Mouse (Mus musculus) midbrain, embryonic 12.5 days (tissue): ENCODE results near the gene Cdc25a. TPM values are rescaled to one million over a fixed set of nuclear protein-coding genes. Genes with fewer than 3 reads are reported as not detected.

ENCODE experiments used
- ATAC-seq: fragments of 200-750 bp; cut with Nextera tagmentation; 2 replicates; pipeline ENCODE4 v1.8.0; 2017; ENCODE audit warnings: low read depth, moderate TSS enrichment, moderate library complexity; ENCODE audit not compliant: low FRiP score
- H3K27ac ChIP-seq: fragments of 300-500 bp; sonication (generic); replicated peaks from 2 replicates; pipeline ENCODE4 v1.5.1; 2016; ENCODE audit warnings: mild to moderate bottlenecking
- H3K27me3 ChIP-seq: fragments of 300-500 bp; sonication (generic); 2 replicates; pipeline ENCODE4 v1.6.1; 2016; ENCODE audit warnings: mild to moderate bottlenecking
- H3K36me3 ChIP-seq: fragments of 300-500 bp; sonication (generic); 2 replicates; pipeline ENCODE4 v1.6.1; 2016
- H3K4me1 ChIP-seq: fragments of 300-500 bp; sonication (generic); 2 replicates; pipeline ENCODE4 v1.6.1; 2016
- H3K4me2 ChIP-seq: fragments of 300-500 bp; sonication (generic); replicated peaks from 2 replicates; pipeline ENCODE4 v1.6.1; 2016; ENCODE audit warnings: mild to moderate bottlenecking, moderate library complexity
- H3K4me3 ChIP-seq: fragments of 300-500 bp; sonication (generic); 2 replicates; pipeline ENCODE4 v1.5.1; 2016; ENCODE audit warnings: mild to moderate bottlenecking
- H3K9ac ChIP-seq: fragments of 300-500 bp; sonication (generic); replicated peaks from 2 replicates; pipeline ENCODE4 v1.6.1; 2016; ENCODE audit warnings: mild to moderate bottlenecking, moderate library complexity
- H3K9me3 ChIP-seq: fragments of 300-500 bp; sonication (generic); 2 replicates; pipeline ENCODE4 v1.6.1; 2016; ENCODE audit warnings: mild to moderate bottlenecking
- WGBS: fragments of 180-500 bp; shearing (Covaris S2); methylation state at CpG from one replicate; pipeline ENCODE4 v1.1.7; 2016; 5-methylcytosine and 5-hydroxymethylcytosine counted together
- polyA plus RNA-seq: library from polyadenylated mRNA; unstranded; fragments of >200 nt; fragmentation: Nextera tagmentation; extraction: Ambion mirVana; gene quantifications from 2 replicates; pipeline ENCODE4 v1.2.1, GENCODE M21; 2016

Gene Cdc25a
- polyA plus RNA-seq, 1 experiment from 2014 or later: 41.7 TPM

GRCm38 (mm10) chr9:109895593-109895992 lies 20.2 kb downstream of the Cdc25a start:
- peaks cover 40% of the 10 kb centered on the region for H3K36me3 ChIP-seq
- ATAC-seq: no peak
- peaks cover 5% of the 10 kb centered on the region; the same call in 1 of the 2 replicates for H3K4me1 ChIP-seq

DNA sequence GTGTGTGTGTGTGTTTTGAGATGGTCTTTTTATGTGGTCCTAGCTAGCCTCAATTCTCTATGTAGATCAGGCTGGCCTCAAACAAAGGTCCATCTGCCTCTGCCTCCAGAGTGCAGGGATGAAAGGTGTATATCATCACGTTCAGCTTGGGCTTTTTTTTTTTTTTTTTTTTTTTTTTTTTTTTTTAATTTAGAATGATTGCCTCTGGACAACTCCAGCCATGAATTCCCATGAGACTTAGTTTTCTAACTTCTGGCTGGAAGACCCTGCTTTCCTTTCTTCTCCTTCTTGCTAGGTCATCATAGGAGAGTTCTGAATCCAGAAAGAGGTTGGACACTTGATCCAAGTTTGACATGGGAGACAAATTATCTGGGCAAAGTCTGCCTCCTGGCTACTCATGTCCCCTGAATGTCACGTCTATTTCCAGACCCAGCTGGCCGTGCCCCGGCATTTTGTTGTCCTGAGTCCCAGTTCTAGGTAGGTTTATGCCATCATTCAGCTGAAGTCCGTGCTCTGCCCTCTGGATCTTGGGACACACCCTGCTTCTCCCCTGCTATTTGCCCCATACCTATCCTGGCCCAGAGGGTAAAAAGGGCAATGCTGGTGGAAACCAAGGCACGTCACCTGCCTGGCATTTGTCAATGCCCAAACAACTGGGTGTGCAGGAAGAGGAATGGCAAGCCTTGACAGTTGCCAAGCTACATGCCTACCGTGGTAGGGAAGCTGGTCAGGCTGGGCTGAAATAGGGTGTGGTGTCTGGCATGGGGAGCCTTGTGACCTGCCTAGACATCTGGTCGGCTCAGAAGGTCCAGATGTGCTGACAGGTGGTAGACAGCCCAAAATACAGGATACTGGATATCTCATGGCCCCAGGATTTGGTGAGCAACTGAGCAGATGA lies 21.1 kb downstream of the Cdc25a start:
- ATAC-seq: no peak
- no peak overlapping the region for H3K27ac ChIP-seq
- peaks cover 5% of the 10 kb centered on the region; the same call in 1 of the 2 replicates for H3K4me1 ChIP-seq
- peaks cover 31% of the 10 kb centered on the region for H3K36me3 ChIP-seq
- no peak overlapping the region for H3K4me2 ChIP-seq
- no peak overlapping the region for H3K9ac ChIP-seq
- WGBS: 84% methylated on average over 8 of the region's 8 CpGs
- no peaks in the 10 kb centered on the region for H3K27me3 ChIP-seq
- H3K9me3 ChIP-seq: no peaks in the 10 kb centered on the region
- no peak overlapping the region for H3K4me3 ChIP-seq

More at GRCm38 (mm10) chr9:109895593-109895992, 20.2 kb downstream of the Cdc25a start:
- no peak overlapping the region for H3K27ac ChIP-seq
- 88% methylated on average over 6 of the region's 6 CpGs for WGBS
- no peak overlapping the region for H3K9ac ChIP-seq
- no peak overlapping the region for H3K4me2 ChIP-seq
- H3K4me3 ChIP-seq: no peak overlapping the region
- no peaks in the 10 kb centered on the region for H3K9me3 ChIP-seq
- H3K27me3 ChIP-seq: no peaks in the 10 kb centered on the region

GRCm38 (mm10) chr9:109898027-109898426 lies 22.6 kb downstream of the Cdc25a start:
- no peak overlapping the region for H3K27ac ChIP-seq
- no peak overlapping the region for H3K9ac ChIP-seq
- no peak overlapping the region for H3K4me2 ChIP-seq
- no peak overlapping the region for H3K4me3 ChIP-seq
- H3K4me1 ChIP-seq: peaks cover 5% of the 10 kb centered on the region; the same call in 1 of the 2 replicates
- 44% methylated on average over 2 of the region's 2 CpGs for WGBS
- ATAC-seq: no peak
- H3K27me3 ChIP-seq: no peaks in the 10 kb centered on the region
- no peaks in the 10 kb centered on the region for H3K9me3 ChIP-seq
- peaks cover 18% of the 10 kb centered on the region for H3K36me3 ChIP-seq

GRCm38 (mm10) chr9:109899361-109899760 lies 24.0 kb downstream of the Cdc25a start:
- 72% methylated on average over 9 of the region's 15 CpGs for WGBS
- Histone ChIP-seq H3K9ac (no peak overlapping the region), H3K9me3 (no peaks in the 10 kb centered on the region), H3K27ac (no peak overlapping the region), H3K27me3 (no peaks in the 10 kb centered on the region), H3K4me1 (peaks cover 4% of the 10 kb centered on the region; the same call in 1 of the 2 replicates), H3K4me2 (no peak overlapping the region), H3K4me3 (no peak overlapping the region), H3K36me3 (0 out of 2 replicates have a peak, but pooled peaks cover 5% of the 10 kb centered on the region)
- no peak for ATAC-seq

GRCm38 (mm10) chr9:109899774-109900173 lies 24.4 kb downstream of the Cdc25a start:
- Histone ChIP-seq H3K27ac (no peak overlapping the region), H3K27me3 (no peaks in the 10 kb centered on the region), H3K4me3 (no peak overlapping the region), H3K9ac (no peak overlapping the region), H3K36me3 (0 out of 2 replicates have a peak, but pooled peaks cover 3% of the 10 kb centered on the region), H3K9me3 (no peaks in the 10 kb centered on the region), H3K4me2 (no peak overlapping the region), H3K4me1 (no peaks in the 10 kb centered on the region)
- no peak for ATAC-seq
- WGBS: 73% methylated on average over 8 of the region's 8 CpGs

DNA sequence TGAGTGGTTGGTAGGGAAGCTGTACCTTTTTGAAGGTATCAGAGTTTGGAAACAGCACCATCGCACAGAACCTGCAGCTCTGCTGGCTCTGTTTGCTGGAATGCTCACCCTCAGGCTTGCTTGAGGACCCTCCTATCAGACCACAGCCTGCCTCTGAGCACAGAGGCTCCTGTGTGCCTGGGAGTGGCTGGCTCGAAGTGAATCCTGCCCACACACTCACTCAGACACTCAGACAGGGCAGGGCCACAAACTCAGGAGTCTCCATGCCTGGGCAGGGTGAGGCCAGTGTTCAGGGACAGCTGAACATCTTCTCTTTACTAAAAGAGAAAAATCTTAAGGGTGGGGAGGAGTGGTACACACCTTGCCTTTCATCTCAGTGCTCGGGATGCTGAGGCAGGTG lies 25.2 kb downstream of the Cdc25a start:
- H3K27ac ChIP-seq: no peak overlapping the region

GRCm38 (mm10) chr9:109902246-109902645 lies 26.9 kb downstream of the Cdc25a start:
- ATAC-seq: no peak
- Histone ChIP-seq H3K9me3 (no peaks in the 10 kb centered on the region), H3K4me2 (no peak overlapping the region), H3K27me3 (no peaks in the 10 kb centered on the region), H3K4me1 (no peaks in the 10 kb centered on the region), H3K9ac (no peak overlapping the region), H3K36me3 (no peaks in the 10 kb centered on the region), H3K4me3 (no peak overlapping the region), H3K27ac (no peak overlapping the region)
- 60% methylated on average over 4 of the region's 4 CpGs for WGBS

More for the DNA sequence above, 25.2 kb downstream of the Cdc25a start:
- Histone ChIP-seq H3K4me1 (no peaks in the 10 kb centered on the region), H3K4me2 (no peak overlapping the region), H3K36me3 (no peaks in the 10 kb centered on the region), H3K9me3 (no peaks in the 10 kb centered on the region), H3K27me3 (no peaks in the 10 kb centered on the region), H3K9ac (no peak overlapping the region), H3K4me3 (no peak overlapping the region)
- WGBS: 91% methylated on average over 3 of the region's 3 CpGs
- ATAC-seq: no peak

- H3K27me3 ChIP-seq: no peaks in the 10 kb centered on the region
- no peak overlapping the region for H3K4me3 ChIP-seq
- 73% methylated on average over 5 of the region's 5 CpGs for WGBS
- H3K4me2 ChIP-seq: no peak overlapping the region
- H3K9me3 ChIP-seq: no peaks in the 10 kb centered on the region
- no peaks in the 10 kb centered on the region for H3K36me3 ChIP-seq
- no peak for ATAC-seq
- no peak overlapping the region for H3K27ac ChIP-seq
- H3K9ac ChIP-seq: no peak overlapping the region
- no peaks in the 10 kb centered on the region for H3K4me1 ChIP-seq
Observed at GRCm38 (mm10) chr9:109902740-109903139, 27.4 kb downstream of the Cdc25a start.

DNA sequence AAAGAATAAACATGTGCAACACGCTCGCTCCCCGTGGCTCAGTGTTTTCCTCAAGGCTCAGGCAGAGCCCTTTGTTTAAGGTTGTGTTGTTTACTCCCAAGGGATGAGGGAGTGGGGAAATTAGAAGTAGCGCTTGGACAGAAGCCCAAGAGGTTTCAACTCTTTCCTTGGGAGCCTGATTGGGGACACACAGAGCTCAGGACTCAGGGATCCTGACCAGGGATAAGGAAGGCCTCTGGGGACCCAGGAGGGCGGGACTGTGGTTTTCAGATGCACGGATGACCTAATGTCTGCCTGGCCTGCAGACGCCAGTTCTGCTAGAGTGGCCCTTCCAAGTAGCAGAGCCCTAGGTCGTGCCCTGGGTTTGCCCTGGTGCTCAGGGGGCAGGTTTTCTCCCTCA lies 31.9 kb downstream of the Cdc25a start:
- no peak overlapping the region for H3K9ac ChIP-seq
- H3K4me2 ChIP-seq: no peak overlapping the region
- H3K36me3 ChIP-seq: no peaks in the 10 kb centered on the region
- no peaks in the 10 kb centered on the region for H3K27me3 ChIP-seq
- WGBS: 61% methylated on average over 8 of the region's 8 CpGs
- no peaks in the 10 kb centered on the region for H3K9me3 ChIP-seq
- H3K27ac ChIP-seq: no peak overlapping the region
- no peak for ATAC-seq
- H3K4me3 ChIP-seq: no peak overlapping the region
- H3K4me1 ChIP-seq: no peaks in the 10 kb centered on the region

DNA sequence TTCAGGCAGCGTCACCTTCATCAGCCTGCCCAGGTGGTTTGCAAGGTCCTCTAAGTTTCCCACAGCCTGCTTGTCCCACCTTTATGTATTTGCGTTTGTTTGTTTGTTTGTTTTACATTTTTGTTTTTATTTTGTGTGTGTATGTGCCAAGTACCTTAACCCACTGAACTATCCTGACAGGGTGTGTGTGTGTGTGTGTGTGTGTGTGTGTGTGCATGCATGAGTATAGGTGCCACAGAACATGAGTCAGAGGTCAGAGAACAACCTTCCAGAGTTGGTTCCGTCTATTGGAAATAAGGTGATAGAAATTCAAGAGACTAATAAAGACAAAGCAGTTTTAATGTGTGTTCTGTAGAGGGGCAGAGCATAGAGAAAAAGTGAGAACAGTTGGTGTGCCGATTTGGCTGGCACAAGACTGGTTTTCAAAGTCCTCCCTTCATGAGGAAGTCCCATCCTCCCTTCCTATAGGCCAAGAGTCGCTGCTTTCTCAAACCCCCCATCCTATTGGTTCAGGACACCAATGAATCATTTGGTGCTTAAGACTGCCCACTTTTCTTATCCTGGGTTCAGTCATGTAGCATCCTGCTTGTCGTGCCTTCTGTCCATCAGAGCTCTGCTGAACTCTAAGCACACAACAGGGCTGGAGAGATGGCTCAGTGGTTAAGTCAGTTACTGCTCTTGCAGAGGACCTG lies 32.5 kb downstream of the Cdc25a start:
- H3K4me2 ChIP-seq: no peak overlapping the region
- H3K36me3 ChIP-seq: no peaks in the 10 kb centered on the region
- H3K4me3 ChIP-seq: no peak overlapping the region
- H3K27ac ChIP-seq: no peak overlapping the region
- no peaks in the 10 kb centered on the region for H3K27me3 ChIP-seq
- H3K9ac ChIP-seq: no peak overlapping the region
- H3K4me1 ChIP-seq: no peaks in the 10 kb centered on the region
- no peak for ATAC-seq
- WGBS: 87% methylated on average over 6 of the region's 6 CpGs
- H3K9me3 ChIP-seq: no peaks in the 10 kb centered on the region

- no peak for ATAC-seq
- WGBS: 81% methylated on average over 8 of the region's 8 CpGs
- Histone ChIP-seq H3K9me3 (no peaks in the 10 kb centered on the region), H3K4me1 (no peaks in the 10 kb centered on the region), H3K27me3 (no peaks in the 10 kb centered on the region), H3K27ac (no peak overlapping the region), H3K4me2 (no peak overlapping the region), H3K36me3 (no peaks in the 10 kb centered on the region), H3K9ac (no peak overlapping the region), H3K4me3 (no peak overlapping the region)
Observed at GRCm38 (mm10) chr9:109909102-109909501, 33.7 kb downstream of the Cdc25a start.

DNA sequence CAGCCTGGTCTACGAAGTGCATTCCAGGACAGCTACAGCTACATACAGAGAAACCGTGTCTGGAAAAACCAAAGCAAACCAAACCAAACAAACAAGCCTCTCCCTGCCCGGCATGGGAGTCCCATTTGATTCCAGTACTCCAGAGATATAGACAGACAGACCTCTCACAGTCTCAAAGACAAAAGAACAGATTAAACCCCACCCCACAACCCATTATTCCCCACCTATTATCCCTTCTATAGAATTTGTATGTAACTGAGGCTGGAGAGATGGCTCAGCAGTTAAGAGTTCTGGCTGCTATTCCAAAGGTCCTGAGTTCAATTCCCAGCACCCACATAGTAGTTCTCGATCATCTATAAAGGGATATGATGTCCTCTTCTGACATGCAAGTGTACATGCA lies 34.5 kb downstream of the Cdc25a start:
- ATAC-seq: no peak
- Histone ChIP-seq H3K9me3 (no peaks in the 10 kb centered on the region), H3K4me3 (no peak overlapping the region), H3K9ac (no peak overlapping the region), H3K27ac (no peak overlapping the region), H3K4me1 (no peaks in the 10 kb centered on the region), H3K4me2 (no peak overlapping the region), H3K27me3 (no peaks in the 10 kb centered on the region), H3K36me3 (no peaks in the 10 kb centered on the region)
- WGBS: 87% methylated on average over 4 of the region's 4 CpGs
